Mouse (Mus musculus) macrophage (primary cell): ENCODE data around the gene Snapc3. TPM values are rescaled to one million over a fixed set of nuclear protein-coding genes. Genes with fewer than 3 reads are reported as not detected.
A peak's percentile ranks its signal among the peaks of the same experiment; 100 is the strongest.

ENCODE experiments used
- H3K27ac ChIP-seq: fragments of 350-480 bp; formaldehyde crosslinking; 2 replicates; pipeline ENCODE4 v1.9.0; 2021
- H3K36me3 ChIP-seq: fragments of 350-480 bp; formaldehyde crosslinking; 2 replicates; pipeline ENCODE4 v1.9.0; 2021; ENCODE audit errors: inconsistent target
- H3K4me3 ChIP-seq: fragments of 350-480 bp; formaldehyde crosslinking; 2 replicates; pipeline ENCODE4 v1.9.0; 2021; ENCODE audit errors: inconsistent target
- H3K79me2 ChIP-seq: fragments of 350-480 bp; formaldehyde crosslinking; 2 replicates; pipeline ENCODE4 v1.9.0; 2021; ENCODE audit errors: inconsistent target
- WGBS: methylation state at CpG from one replicate; pipeline ENCODE4 v1.1.7; 2026; ENCODE audit warnings: inconsistent platforms; ENCODE audit not compliant: missing documents; 5-methylcytosine and 5-hydroxymethylcytosine counted together
- polyA plus RNA-seq: library from polyadenylated mRNA; stranded (reverse); fragments of 250-400 nt; gene quantifications from 3 replicates; pipeline ENCODE4 v1.2.4, GENCODE M21; 2018; ENCODE audit warnings: inconsistent platforms
- total RNA-seq, 78 experiments: library from RNA; depleted of rRNA; stranded (reverse); fragments of 250-400 nt; gene quantifications; 1 replicate in 9 of 78; 2 replicates in 24 of 78; 3 replicates in 43 of 78; 4 replicates in 2 of 78; pipeline ENCODE4 v1.2.4; 2018; ENCODE audit warnings: inconsistent platforms in 56 of 78

Gene Snapc3
- total RNA-seq (2018; cell fraction: chromatin; rRNA removed): 100 to 1,000 TPM in 19 of 26 experiments, 10 to 100 TPM in 7; 58.2 to 207 (median 137) TPM
- 10 to 100 TPM in 4 of 26 experiments, 1 to 10 TPM in 22; 2.8 to 13.0 (median 5.6) TPM for total RNA-seq (2018; cell fraction: cytosol; rRNA removed)
- 100 to 1,000 TPM in 12 of 26 experiments, 10 to 100 TPM in 14; 42.1 to 171 (median 95.0) TPM for total RNA-seq (2018; cell fraction: nucleus; rRNA removed)
- polyA plus RNA-seq: 6.4 to 9.8 TPM (median 7.1 TPM) in 3 replicates

DNA sequence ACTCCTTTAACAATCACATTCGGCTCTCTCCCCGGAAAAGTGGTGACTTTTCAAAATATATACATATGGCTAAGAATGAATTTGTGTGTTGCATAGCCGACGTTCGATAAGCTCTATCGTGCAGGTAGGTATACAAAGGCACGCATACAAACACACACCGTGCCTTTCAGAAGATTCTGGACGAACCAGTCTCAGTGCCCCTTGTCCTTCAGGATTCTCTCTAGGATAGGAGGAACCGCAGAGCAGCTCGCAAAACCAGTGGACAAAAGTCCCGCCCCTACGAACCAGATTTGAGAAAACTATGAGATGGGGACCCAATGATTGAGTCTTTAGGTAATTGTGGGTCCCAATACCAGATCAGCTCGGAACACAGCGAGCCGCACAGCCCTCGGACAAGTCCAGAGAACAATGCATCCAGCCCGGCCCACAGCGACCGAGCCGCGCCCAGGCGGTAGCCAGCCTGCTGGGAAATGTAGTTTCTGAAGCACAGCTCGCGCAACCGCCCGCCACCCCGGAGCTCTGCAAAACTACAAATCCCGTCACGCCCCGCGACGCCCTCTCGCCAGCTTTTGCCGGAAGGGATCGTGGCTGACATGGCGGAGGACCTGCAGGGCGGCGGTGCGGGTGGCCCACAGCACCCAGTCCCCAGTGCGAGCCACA is at the start of gene Snapc3:
Gene Snapc3 (plus strand): TSS at position 565 of the 660 bp plus-strand sequence.
- peak within 1 kb of the TSS; percentile 89 for H3K4me3 ChIP-seq
- H3K27ac ChIP-seq: 0 out of 2 replicates have a peak within 1 kb of the TSS, but pooled peaks have one; percentile 17
- H3K36me3 ChIP-seq: no peaks in the 10 kb centered on the region
- WGBS: 0% methylated on average over 41 of the region's 41 CpGs
- peaks cover 38% of the 10 kb centered on the region for H3K79me2 ChIP-seq

DNA sequence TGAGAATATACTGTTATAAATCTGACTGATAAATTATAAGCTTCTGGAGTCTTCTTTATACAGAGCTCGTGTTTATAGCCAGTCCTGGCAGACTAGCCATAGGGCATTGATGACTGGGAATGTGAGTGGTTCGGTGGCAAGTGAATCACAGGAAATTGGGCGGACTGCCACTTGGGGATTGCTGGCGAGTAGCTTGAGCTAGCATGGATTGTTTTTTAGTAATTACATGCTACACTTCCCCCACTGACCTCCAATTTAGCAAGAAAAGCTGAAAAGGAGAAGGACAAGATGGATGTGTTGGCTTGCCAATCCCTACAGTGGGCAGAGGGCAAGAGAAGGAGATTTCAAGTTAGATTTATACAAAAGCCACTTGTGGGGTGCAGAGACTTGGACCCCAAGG is 44.1 kb upstream of the Snapc3 start:
- no peak overlapping the region for H3K4me3 ChIP-seq
- 77% methylated on average over 4 of the region's 4 CpGs for WGBS
- H3K36me3 ChIP-seq: no peaks in the 10 kb centered on the region
- no peaks in the 10 kb centered on the region for H3K79me2 ChIP-seq
- H3K27ac ChIP-seq: no peak overlapping the region

DNA sequence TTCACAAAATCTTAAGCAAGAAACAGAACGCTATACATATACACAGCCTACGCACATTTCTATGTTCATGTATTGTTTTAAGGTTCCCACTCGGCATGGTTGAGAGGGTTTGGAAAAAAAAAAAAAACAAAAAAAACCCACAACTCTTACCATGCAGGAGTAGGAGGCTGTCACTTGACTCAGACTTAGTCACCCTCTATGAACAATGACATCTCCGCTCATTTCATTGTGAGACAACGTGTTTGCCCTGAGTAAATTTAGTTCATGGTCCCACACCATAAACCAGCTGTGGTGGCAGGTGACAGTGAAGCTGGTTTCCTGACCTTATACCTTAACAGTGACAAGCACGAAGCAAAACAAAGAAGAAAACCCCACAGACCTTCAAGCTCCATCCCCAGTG is 41.9 kb upstream of the Snapc3 start:
- Histone ChIP-seq H3K27ac (no peak overlapping the region), H3K79me2 (no peaks in the 10 kb centered on the region), H3K36me3 (no peaks in the 10 kb centered on the region), H3K4me3 (no peak overlapping the region)
- 82% methylated on average over 6 of the region's 6 CpGs for WGBS

DNA sequence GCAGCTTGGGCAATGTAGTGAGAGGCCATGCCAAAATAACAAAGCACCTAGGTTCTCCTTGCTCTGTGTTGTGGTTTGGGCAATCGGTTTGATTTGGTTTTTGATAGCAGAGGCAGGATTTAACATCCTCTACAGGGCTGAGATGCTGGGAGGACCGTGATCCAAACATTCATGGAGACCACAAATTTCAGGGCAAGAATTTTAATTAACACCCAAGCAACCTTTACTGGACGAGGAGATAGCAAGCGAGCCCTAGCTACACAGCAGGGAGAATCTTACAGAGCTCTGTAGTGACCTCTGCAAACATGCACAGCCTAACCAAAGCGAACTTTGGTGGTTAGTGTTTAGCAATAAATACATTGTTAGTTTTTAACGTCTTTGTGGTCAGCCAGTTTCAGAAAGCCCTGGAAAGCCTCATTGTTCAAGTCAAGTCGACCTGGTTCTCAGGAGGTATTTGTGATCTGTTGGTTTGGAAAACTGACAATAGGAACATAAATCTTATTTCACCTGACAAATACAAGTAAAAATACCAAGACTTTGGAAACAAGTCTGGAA is 41.0 kb upstream of the Snapc3 start:
- H3K4me3 ChIP-seq: no peak overlapping the region
- H3K36me3 ChIP-seq: no peaks in the 10 kb centered on the region
- H3K79me2 ChIP-seq: no peaks in the 10 kb centered on the region
- 39% methylated on average over 7 of the region's 7 CpGs for WGBS
- H3K27ac ChIP-seq: no peak overlapping the region

DNA sequence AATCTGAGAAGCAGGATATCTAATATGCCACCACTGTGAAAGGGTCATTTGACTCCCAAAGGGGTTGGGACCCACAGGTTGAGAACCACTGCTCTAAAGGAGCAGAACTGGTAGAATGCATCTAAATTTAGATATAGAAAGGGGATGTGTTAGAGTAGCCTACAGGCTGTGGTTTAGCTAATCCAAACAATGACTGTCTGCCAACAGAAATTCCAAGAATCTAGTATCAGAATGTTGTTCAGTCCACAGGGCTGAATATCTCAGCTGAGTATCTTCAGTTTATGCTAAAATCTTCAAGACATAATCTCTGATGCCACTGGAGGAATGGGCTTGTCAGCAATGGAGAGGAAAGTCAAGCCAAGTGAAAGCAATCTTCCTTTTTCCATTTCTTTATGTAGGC is 38.5 kb upstream of the Snapc3 start:
- Histone ChIP-seq H3K36me3 (no peaks in the 10 kb centered on the region), H3K79me2 (no peaks in the 10 kb centered on the region), H3K4me3 (no peak overlapping the region), H3K27ac (no peak overlapping the region)

DNA sequence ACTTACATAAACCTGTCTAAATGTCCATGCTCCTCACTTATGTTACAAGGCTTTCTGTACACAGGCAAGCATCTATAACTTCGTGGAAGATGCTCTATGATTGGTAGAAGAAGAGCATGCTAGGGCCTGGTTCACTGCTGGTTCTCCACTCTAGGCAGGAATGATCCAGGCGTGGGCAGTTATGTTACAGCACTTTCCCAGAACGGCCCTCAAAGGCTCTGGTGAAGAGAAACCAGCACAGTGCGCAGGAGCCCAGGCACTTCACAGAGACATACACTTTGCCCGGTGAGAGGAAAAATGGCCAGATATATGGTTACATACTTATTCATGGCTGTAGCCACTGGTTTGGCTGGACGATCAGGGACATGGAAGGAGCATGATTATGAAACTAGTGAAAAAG is 37.8 kb upstream of the Snapc3 start:
- no peaks in the 10 kb centered on the region for H3K79me2 ChIP-seq
- WGBS: 85% methylated on average over 6 of the region's 6 CpGs
- H3K36me3 ChIP-seq: no peaks in the 10 kb centered on the region
- H3K27ac ChIP-seq: no peak overlapping the region
- H3K4me3 ChIP-seq: no peak overlapping the region

DNA sequence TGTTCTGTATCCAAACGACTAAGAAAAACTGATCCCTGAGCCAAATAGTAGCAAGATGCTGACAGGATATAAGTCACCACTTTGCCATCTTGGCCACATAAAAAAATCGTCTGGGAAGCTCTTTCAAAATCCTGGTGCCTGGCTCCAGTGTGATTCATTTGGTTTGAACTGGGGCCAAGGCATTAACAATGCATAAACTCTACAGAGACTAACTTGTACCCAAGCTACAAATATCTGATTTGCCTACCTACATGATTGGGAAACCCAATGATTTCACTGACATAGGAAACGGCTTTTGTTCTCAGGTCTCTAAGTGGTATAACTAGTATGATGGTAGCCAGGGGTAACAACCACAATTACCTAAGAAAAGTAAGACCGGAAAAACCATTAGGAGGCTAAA is 37.3 kb upstream of the Snapc3 start:
- no peaks in the 10 kb centered on the region for H3K36me3 ChIP-seq
- no peak overlapping the region for H3K27ac ChIP-seq
- WGBS: 73% methylated on average over 4 of the region's 4 CpGs
- H3K4me3 ChIP-seq: no peak overlapping the region
- H3K79me2 ChIP-seq: no peaks in the 10 kb centered on the region

DNA sequence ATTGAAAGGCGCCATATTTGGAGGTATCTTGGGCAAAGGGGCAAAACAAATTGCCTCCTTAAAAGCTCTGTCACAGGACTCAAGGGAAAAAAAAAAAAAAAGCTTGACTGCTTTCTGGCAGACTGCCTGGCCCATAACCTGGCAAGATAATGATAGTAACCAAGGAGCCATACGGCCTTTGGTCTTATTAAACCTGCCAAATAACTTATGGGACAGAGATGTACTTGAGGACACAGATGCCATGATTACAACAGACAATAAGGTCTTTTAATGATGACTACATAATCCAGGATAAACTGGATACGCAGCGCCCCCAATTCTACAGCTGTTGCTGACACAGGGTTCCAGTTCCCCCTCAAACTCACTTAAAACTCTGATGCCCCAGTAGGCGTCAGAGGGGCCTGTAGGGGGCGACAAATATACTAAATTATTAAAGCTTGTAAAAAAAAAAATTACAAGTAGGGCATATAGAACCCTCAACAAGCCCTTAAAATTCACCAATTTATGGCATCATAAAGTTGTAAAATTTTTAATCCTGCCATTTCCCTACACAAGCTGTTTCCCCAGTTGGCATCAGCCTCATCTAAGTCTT is 33.5 kb upstream of the Snapc3 start:
- no peaks in the 10 kb centered on the region for H3K79me2 ChIP-seq
- H3K36me3 ChIP-seq: no peaks in the 10 kb centered on the region
- no peak overlapping the region for H3K4me3 ChIP-seq
- WGBS: 54% methylated on average over 6 of the region's 6 CpGs
- H3K27ac ChIP-seq: no peak overlapping the region

DNA sequence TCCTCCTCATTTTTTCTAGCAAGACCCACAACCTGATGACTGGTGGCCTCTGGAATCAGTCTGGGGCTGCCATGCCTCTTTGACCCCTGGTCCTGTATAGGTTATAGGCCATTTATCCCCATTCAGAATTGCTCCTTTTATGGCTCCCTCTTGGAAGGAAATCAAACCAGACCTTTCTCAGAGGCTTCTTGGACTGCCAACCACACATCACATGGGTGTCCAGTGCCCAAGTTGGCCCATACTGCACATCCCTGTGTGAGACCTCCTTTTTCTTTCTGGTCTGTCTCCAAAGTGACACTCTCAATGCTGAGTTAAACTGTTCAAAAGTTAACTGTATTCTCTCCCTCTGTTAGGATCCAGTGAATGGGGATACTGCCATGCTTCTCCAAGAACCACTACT is 32.4 kb upstream of the Snapc3 start:
- no peaks in the 10 kb centered on the region for H3K36me3 ChIP-seq
- H3K4me3 ChIP-seq: no peak overlapping the region
- no peaks in the 10 kb centered on the region for H3K79me2 ChIP-seq
- no peak overlapping the region for H3K27ac ChIP-seq

DNA sequence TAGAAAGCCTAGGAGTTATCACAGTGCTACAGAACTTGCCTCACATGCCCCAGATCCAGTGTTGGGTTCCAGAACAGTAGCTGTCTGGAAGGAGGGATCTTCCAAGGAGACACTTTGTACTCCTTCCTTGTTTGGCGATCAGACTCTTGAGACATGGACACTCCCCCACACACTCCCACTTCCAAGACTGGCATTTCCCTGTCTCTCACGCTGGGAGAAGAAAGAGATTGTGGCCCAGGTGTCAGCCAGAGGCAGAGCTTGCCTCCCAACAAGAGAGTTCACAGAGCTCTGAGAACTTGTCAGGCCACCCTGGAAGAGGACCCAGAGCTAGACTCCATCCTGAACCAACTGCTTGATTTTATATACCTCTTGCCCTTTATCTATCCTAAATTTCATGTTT is 27.0 kb upstream of the Snapc3 start:
- Histone ChIP-seq H3K27ac (no peak overlapping the region), H3K79me2 (no peaks in the 10 kb centered on the region), H3K36me3 (no peaks in the 10 kb centered on the region), H3K4me3 (no peak overlapping the region)
- 90% methylated on average over 2 of the region's 2 CpGs for WGBS

DNA sequence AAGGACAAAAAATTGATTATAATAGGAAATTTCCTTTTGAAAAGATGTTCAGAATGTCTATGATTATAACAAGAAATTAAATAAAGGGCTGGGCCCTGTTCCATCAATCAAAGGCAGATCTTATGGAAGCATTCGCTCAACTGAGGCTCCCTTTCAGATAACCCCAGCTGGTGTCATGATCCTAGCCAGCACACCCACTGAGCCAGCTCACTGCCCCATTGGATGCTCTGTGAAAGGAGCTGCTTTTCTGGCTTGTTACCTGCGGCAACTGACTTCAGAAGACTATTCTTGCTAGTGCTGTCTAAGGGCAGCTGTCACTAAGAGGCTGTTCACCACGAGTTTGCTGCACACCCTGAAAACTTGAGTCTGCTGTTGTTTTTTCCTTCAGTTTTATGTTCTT is 25.6 kb upstream of the Snapc3 start:
- no peak overlapping the region for H3K4me3 ChIP-seq
- H3K36me3 ChIP-seq: no peaks in the 10 kb centered on the region
- no peak overlapping the region for H3K27ac ChIP-seq
- H3K79me2 ChIP-seq: no peaks in the 10 kb centered on the region
- 80% methylated on average over 3 of the region's 3 CpGs for WGBS

DNA sequence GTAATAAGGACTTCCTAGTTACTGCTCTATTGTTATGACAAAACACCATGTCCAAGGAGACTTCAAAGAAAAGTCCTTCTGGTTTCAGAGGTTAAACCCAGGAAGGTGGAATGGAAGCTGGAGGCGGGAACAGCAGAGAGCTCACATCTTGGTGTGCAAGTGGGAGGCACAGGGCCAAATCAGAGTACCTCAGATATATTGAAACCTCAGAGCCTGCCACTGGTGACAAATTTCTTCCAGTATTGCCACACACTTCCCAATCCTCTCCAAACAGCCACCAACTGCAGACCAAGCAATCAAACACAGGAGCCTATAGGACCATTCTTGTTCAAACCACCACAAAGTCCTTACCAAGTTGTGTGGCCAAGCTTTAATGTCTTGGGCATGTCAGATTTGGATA is 23.8 kb upstream of the Snapc3 start:
- no peaks in the 10 kb centered on the region for H3K36me3 ChIP-seq
- H3K4me3 ChIP-seq: no peak overlapping the region
- no peak overlapping the region for H3K27ac ChIP-seq
- 89% methylated on average over 1 of the region's 1 CpGs for WGBS
- H3K79me2 ChIP-seq: no peaks in the 10 kb centered on the region

DNA sequence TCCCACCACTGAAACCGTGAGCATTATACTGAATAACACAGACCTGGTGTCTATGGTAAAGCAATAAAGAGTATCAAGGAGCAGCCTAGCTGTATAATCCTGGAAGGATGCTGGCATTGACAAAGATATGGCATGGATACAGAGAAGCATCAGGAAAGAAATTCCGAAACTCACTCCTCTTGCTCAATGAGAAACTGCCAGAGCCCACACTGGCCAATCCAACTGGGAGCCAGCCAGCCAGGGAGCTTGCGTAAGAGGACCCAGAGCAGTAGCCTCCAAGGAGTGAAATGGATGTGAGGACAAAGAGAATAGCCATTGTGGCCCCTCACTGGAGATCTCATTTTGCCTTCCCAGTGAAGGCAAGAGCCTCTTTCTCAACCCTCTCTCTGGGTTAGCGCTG is 21.2 kb upstream of the Snapc3 start:
- Histone ChIP-seq H3K4me3 (no peak overlapping the region), H3K36me3 (no peaks in the 10 kb centered on the region), H3K27ac (no peak overlapping the region), H3K79me2 (no peaks in the 10 kb centered on the region)
- WGBS: 93% methylated on average over 4 of the region's 4 CpGs

DNA sequence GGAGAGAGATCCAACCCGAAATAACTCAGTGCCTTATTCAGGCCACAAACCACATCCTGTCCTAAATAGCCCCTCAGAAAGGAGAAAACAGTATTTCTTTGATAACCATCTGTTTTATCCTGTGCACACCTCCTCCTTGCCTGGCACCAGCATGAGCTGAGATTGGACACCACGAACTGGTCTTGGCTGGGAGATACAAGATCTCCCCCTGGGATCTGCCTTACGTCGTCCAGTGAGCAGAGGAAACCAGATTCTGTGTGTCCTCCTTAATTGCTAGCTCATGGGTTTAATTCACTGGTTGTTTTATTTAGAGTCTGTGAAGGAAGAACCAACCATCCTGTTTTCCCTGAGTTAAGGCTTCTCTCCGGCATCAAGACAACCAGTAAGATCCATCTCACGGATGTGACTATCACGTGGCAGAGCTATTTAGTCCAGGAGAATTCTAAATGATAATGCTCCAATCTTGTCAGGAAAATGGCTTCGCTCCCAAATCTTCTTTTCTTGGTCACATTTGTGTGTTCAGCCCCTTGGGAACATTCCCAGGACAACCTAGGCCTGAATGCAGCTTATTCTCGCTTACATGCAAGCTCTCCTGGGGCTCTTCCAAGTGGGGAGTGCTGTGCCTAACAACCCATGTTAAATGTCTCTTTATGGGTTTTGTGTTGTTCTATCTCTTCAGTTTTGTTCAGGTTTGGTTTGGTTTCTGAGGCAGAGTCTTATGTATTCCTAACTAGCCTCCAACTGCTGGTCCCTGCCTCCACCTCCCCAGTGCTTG is 20.3 kb upstream of the Snapc3 start:
- H3K79me2 ChIP-seq: no peaks in the 10 kb centered on the region
- H3K27ac ChIP-seq: no peak overlapping the region
- 74% methylated on average over 9 of the region's 9 CpGs for WGBS
- H3K4me3 ChIP-seq: no peak overlapping the region
- no peaks in the 10 kb centered on the region for H3K36me3 ChIP-seq

DNA sequence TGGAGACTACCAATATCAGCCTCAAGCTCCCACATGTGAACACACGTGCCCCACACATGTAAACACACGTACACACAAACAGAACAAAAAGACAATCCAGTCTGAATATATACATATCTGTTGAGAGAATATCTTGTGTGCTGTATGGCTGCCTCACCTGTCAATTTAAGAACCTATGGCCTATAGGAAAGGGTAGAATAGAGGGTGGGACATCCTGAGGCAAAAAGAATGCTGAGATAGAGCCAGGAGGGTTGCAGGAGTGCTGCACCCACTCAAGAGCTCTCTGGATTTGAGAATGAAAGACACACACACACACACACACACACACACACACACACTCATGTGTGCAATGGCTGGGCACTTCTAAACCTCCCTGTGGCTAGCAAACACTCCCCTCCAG is 19.0 kb upstream of the Snapc3 start:
- WGBS: 95% methylated on average over 2 of the region's 2 CpGs
- H3K36me3 ChIP-seq: no peaks in the 10 kb centered on the region
- H3K27ac ChIP-seq: no peak overlapping the region

More for the DNA sequence above, 19.0 kb upstream of the Snapc3 start:
- no peak overlapping the region for H3K4me3 ChIP-seq
- H3K79me2 ChIP-seq: no peaks in the 10 kb centered on the region
